Mouse (Mus musculus) limb, embryonic 15.5 days (tissue): Measurements from ENCODE around the gene Grm2. TPM values are rescaled to one million over a fixed set of nuclear protein-coding genes. Genes with fewer than 3 reads are reported as not detected.

Experiments used
- ATAC-seq: fragments of 200-750 bp; cut with Nextera tagmentation; 2 replicates; pipeline ENCODE4 v1.8.0; 2017; ENCODE audit warnings: low read depth, moderate TSS enrichment; ENCODE audit not compliant: insufficient number of reproducible peaks, low FRiP score, low TSS enrichment
- H3K27ac ChIP-seq: fragments of 300-500 bp; sonication (generic); 2 replicates; pipeline ENCODE4 v1.5.1; 2015; ENCODE audit warnings: moderate library complexity, mild to moderate bottlenecking, inconsistent platforms
- H3K27me3 ChIP-seq: fragments of 300-500 bp; sonication (generic); 2 replicates; pipeline ENCODE4 v1.6.1; 2015; ENCODE audit warnings: inconsistent platforms
- H3K36me3 ChIP-seq: fragments of 300-500 bp; sonication (generic); 2 replicates; pipeline ENCODE4 v1.6.1; 2015; ENCODE audit warnings: inconsistent platforms
- H3K4me1 ChIP-seq: fragments of 300-500 bp; sonication (generic); 2 replicates; pipeline ENCODE4 v1.6.1; 2015; ENCODE audit warnings: inconsistent platforms
- H3K4me2 ChIP-seq: fragments of 300-500 bp; sonication (generic); 2 replicates; pipeline ENCODE4 v1.6.1; 2015; ENCODE audit warnings: mild to moderate bottlenecking, inconsistent platforms
- H3K4me3 ChIP-seq: fragments of 300-500 bp; sonication (generic); 2 replicates; pipeline ENCODE4 v1.5.1; 2015; ENCODE audit warnings: mild to moderate bottlenecking, inconsistent platforms
- H3K9ac ChIP-seq: fragments of 300-500 bp; sonication (generic); 2 replicates; pipeline ENCODE4 v1.6.1; 2015; ENCODE audit warnings: inconsistent platforms
- H3K9me3 ChIP-seq: fragments of 300-500 bp; sonication (generic); 2 replicates; pipeline ENCODE4 v1.6.1; 2016; ENCODE audit warnings: inconsistent platforms
- WGBS: fragments of 180-500 bp; shearing (Covaris S2); methylation state at CpG from one replicate; pipeline ENCODE4 v1.1.7; 2015; 5-methylcytosine and 5-hydroxymethylcytosine counted together
- polyA plus RNA-seq: library from polyadenylated mRNA; unstranded; fragments of >200 nt; fragmentation: Nextera tagmentation; extraction: Ambion mirVana; gene quantifications from 2 replicates; pipeline ENCODE4 v1.2.1, GENCODE M21; 2015

Gene Grm2
- 0.06 and 0.09 TPM in 2 replicates for polyA plus RNA-seq

DNA sequence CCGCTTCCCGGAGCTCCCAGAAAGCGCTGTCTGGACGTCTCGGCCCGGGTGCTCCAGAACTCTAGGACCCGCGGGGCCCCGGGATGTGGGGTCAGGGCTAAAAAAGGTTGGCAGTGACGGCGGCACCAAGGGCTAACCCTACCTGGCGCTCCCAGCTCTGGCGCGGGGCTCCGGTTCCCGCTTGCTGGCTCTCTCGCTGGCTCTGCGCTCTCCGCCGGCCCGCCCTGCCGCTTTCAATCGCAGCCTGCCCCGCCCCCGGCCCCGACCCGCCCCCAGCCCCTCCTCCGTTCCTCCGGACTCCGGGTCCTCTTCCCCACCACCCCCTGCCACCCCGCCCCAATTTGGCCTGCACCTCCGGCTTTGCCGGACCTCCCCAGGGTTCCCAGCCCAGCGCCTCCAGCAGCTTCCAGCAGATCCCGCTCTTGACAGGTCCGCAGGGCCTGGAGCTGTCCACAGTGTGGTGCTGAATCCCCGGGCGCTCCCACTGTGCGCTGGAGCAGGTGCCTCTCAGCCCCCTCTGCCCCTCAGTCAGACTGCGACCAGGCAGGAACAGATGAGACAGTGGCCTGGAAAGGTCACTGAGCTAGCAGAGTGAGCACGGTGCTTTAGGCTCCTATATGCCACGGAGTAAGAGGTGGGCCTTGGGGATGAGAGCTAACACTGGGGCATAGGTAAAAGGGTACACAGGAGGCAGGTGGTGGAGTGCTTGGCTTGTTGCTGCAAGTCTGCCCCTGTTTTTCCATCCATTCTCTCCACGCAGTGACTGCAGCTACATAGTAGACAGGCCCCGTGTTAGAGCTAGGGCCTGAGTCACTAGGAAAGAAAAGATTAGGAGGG, at the start of gene Grm2:
Grm2 (minus strand) TSS at position 199 of the 837 bp plus-strand sequence.
- Histone ChIP-seq H3K27ac (no peak within 1 kb of the TSS), H3K4me2 (peak within 1 kb of the TSS; percentile 67), H3K9ac (no peak within 1 kb of the TSS), H3K4me1 (peaks cover 10% of the 10 kb centered on the region), H3K4me3 (peak within 1 kb of the TSS; percentile 30), H3K9me3 (no peaks in the 10 kb centered on the region), H3K27me3 (peaks cover 33% of the 10 kb centered on the region), H3K36me3 (peaks cover 36% of the 10 kb centered on the region)
- WGBS: 3% methylated on average over 40 of the region's 44 CpGs
- no peak; the same call in 1 of the 2 replicates for ATAC-seq

DNA sequence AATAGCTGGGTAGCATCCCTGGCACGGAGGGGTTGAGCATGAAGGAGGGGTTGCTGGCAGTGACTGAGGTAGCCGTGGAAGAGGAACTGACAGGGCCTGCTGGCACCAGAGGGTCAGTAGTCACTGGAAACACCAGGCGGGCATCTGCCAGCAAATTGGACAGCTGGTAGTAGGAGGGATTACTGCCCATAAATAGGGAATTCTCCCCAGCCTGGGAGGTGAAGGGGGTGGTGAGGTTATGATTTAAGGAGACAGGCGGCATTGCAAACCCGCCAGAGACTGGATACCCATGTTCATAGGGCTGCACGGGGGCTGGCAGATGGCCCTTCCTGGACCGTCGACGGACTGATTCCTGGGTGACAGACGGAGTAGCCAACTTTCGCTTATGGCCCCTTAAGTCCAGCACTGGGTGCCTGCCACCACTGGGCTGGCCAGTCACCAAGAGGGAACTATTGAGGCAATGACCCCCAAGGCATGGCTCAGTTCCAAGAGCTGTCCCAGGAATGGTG, 37.1 kb upstream of the Grm2 start:
- H3K4me3 ChIP-seq: no peak overlapping the region
- H3K4me2 ChIP-seq: no peak overlapping the region
- WGBS: 89% methylated on average over 11 of the region's 11 CpGs
- no peak overlapping the region for H3K27ac ChIP-seq
- no peaks in the 10 kb centered on the region for H3K4me1 ChIP-seq
- ATAC-seq: no peak
- no peaks in the 10 kb centered on the region for H3K27me3 ChIP-seq
- H3K9me3 ChIP-seq: no peaks in the 10 kb centered on the region
- H3K9ac ChIP-seq: no peak overlapping the region
- peaks cover 42% of the 10 kb centered on the region for H3K36me3 ChIP-seq

DNA sequence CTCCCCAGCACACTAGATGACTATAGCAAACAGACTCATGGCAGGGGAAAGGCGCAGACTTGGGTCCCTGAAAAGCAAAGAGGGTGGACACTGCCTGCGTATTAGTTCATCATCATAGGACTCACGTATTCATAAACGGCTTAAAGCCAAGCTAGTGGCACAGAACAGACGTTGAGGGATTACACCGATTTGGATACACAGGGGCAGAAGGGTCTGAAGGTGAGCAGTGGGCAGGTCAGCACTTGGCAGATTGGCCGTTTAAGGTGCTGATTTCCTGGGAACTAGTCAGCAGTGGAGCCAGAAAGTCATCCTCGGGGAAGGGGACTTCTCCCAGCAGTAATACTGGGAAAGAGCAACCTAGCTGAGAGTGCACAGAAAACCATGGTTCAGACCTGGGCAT, 33.0 kb upstream of the Grm2 start:
- Histone ChIP-seq H3K36me3 (peaks cover 16% of the 10 kb centered on the region), H3K9ac (no peak overlapping the region), H3K4me1 (peaks cover 24% of the 10 kb centered on the region), H3K27ac (no peak overlapping the region), H3K9me3 (no peaks in the 10 kb centered on the region), H3K4me2 (no peak overlapping the region), H3K4me3 (no peak overlapping the region), H3K27me3 (no peaks in the 10 kb centered on the region)
- ATAC-seq: no peak
- 81% methylated on average over 8 of the region's 8 CpGs for WGBS

DNA sequence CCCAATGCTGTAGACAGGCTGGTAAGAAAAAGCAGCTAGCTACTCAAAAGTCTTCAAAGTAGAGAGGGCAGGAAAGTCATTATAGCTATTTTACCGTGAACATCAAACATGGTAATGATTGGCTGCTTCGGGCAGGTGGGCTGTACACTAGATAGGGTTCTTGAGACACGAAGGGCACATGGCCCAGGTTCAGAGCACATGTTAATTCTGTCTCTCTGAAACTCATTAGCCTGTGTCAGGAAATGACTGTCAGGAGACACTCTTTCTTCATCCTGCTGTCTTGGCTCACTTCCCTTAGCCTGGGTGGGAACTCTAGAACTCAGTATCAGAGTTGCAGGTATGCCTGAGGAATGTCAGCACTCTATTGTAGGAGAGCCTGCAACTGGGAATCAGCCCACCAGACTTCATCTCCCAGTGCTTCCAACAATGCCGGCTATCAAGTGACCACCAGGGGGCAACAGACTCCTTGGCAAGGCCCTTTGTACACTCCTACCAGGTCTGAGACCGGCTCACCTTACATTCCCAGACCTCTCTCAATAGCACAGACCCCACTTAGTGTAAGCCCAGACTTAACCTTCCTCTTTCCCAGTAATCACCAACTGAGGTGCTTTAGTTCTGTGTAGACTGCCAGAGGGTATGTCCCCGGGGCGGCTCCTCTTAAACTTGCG, 31.2 kb upstream of the Grm2 start:
- Histone ChIP-seq H3K27me3 (no peaks in the 10 kb centered on the region), H3K4me1 (peaks cover 24% of the 10 kb centered on the region), H3K4me2 (no peak overlapping the region), H3K36me3 (peaks cover under 1% of the 10 kb centered on the region; the same call in 1 of the 2 replicates), H3K4me3 (no peak overlapping the region), H3K9me3 (no peaks in the 10 kb centered on the region), H3K27ac (no peak overlapping the region), H3K9ac (no peak overlapping the region)
- peak; percentile 41; the same call in 1 of the 2 replicates for ATAC-seq
- WGBS: 26% methylated on average over 8 of the region's 8 CpGs

DNA sequence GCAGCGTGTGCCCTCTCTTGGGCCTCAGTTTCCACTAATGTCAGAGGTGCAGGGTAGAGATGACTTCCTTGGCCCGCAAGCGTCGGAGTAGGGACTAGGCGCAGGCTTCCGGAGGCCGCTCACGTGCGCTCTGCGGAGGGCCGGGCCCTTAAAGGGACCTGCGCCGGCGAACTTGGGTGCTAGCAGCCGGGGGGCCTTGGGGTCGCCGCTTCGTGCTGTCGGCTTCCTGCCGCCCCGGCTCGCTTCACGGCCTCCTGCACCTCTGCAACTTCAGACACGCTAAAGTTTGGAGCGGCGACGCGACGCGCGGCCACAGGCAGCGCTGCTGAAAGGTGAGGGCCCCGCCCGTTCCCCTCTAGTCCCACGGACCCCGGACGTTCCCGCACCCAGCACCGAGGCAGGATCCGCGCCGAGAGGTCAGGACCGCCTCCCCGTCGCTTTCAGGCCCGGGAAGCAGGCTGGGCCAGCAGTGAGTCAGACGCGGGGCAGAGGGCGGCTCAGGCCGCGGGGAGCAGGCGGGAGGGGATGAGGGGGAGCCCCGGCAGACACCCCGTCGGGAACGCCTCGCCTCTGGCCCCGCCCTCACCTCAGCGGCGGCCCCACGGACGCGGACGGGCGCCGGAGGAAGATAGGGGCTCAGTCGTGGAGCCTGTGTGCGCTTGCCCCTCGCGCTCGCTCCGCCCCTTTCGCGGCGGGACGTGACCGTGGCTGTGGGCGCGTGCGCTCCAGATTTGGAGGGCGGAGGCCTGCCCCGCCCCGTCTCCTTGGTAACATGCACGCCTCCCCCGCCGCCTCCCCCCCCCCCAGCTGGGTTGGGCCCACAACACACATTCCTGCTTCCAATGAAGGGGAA, 29.6 kb upstream of the Grm2 start, which contains the start of gene Tex264:
Tex264 (minus strand) TSS at position 679 of the 853 bp plus-strand sequence.
- H3K36me3 ChIP-seq: peaks cover 16% of the 10 kb centered on the region
- peak within 1 kb of the TSS; percentile 87 for H3K27ac ChIP-seq
- H3K4me1 ChIP-seq: peaks cover 24% of the 10 kb centered on the region
- ATAC-seq: peak; percentile 90
- H3K9ac ChIP-seq: peak within 1 kb of the TSS; percentile 86
- peak within 1 kb of the TSS; percentile 62 for H3K4me3 ChIP-seq
- peak within 1 kb of the TSS; percentile 88 for H3K4me2 ChIP-seq
- under 1% methylated on average over 79 of the region's 86 CpGs for WGBS
- H3K9me3 ChIP-seq: no peaks in the 10 kb centered on the region
- no peaks in the 10 kb centered on the region for H3K27me3 ChIP-seq

DNA sequence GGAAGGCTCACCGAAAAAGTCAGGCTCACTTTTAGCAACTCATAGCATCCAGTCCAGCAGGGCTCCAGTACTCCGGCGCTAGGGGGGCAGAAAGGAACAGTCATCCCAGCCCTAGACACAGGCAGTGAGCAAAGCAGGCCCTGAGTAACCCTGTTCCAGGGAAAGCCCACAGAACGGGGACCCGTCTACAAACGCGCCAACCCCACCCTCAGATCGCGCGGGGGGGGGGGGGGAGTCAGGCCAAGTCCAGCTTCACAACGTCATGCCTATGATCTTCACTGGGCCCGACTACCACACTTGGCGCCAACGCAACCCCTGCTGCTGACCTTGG, 29.0 kb upstream of the Grm2 start:
- H3K4me2 ChIP-seq: peak overlapping the region; percentile 88
- peak overlapping the region; percentile 87 for H3K27ac ChIP-seq
- H3K9me3 ChIP-seq: no peaks in the 10 kb centered on the region
- WGBS: 2% methylated on average over 12 of the region's 14 CpGs
- peak overlapping the region; percentile 62 for H3K4me3 ChIP-seq
- ATAC-seq: no peak
- H3K27me3 ChIP-seq: no peaks in the 10 kb centered on the region
- peaks cover 24% of the 10 kb centered on the region for H3K4me1 ChIP-seq
- H3K9ac ChIP-seq: peak overlapping the region; percentile 86
- peaks cover 22% of the 10 kb centered on the region for H3K36me3 ChIP-seq

DNA sequence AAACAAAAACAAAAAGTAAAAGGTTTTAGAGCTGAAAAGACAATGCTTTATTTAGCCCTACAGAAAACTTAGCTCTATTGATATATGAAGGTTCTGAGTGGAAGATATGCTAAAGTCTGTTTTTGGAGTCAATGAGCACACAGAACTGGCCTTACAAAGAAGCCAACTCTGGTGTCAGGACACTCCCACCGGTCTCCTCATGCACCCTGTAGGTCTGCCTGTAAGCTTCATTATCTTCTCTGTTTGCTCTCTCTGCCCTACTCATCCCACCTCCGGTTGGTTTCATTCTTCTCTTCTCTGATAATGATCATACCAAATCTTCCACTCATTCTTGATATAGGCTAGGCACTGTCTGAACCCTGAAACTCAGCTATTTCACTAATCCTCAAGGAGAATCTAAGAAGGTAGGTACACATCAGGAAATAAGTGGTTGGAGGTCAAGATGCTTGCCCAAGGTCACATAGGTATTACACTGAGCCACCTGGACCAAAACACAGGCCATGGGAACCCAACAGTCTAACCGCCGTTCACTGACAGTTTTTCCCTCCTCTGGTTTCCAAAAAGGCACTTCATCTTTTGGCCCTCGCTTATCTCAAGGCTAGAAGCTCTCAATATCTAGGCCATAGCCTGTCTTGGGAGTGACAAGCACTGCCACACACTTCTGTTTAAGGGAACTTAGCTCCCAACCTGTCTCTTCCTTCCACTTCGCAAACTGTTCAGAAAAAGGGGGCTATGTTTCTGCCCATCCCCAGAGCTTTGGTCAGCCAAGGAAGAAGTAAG, 28.4 kb upstream of the Grm2 start:
- no peak for ATAC-seq
- peak overlapping the region; percentile 86 for H3K9ac ChIP-seq
- WGBS: 77% methylated on average over 6 of the region's 6 CpGs
- H3K4me1 ChIP-seq: peaks cover 24% of the 10 kb centered on the region
- H3K4me2 ChIP-seq: peak overlapping the region; percentile 88
- peak overlapping the region; percentile 87; the same call in 1 of the 2 replicates for H3K27ac ChIP-seq
- no peaks in the 10 kb centered on the region for H3K27me3 ChIP-seq
- H3K4me3 ChIP-seq: peak overlapping the region; percentile 62
- peaks cover 28% of the 10 kb centered on the region for H3K36me3 ChIP-seq
- H3K9me3 ChIP-seq: no peaks in the 10 kb centered on the region

DNA sequence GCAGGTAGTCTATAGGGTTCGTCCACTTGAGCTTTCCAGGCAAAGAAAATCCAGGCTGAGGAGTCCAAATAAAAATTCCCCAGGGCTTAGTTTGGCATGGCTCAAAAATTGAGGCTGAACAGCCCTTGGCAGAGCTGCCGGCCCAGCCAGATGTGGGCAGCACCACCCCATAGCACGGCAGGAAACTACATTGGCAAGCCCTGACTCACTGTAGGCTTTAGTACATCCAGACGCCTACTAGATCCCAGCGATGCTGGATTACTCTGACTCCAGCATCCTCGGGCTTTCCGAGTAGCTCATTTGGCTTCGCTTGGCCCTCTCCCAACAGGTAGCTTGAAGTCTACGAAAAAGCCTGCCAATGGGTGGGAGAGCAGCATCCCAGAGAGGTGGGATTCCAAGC, 25.1 kb upstream of the Grm2 start:
- Histone ChIP-seq H3K4me1 (peaks cover 13% of the 10 kb centered on the region), H3K27me3 (no peaks in the 10 kb centered on the region), H3K9ac (no peak overlapping the region), H3K4me2 (no peak overlapping the region), H3K27ac (no peak overlapping the region), H3K9me3 (no peaks in the 10 kb centered on the region), H3K4me3 (no peak overlapping the region), H3K36me3 (peaks cover 55% of the 10 kb centered on the region)
- WGBS: 77% methylated on average over 9 of the region's 9 CpGs
- no peak for ATAC-seq

DNA sequence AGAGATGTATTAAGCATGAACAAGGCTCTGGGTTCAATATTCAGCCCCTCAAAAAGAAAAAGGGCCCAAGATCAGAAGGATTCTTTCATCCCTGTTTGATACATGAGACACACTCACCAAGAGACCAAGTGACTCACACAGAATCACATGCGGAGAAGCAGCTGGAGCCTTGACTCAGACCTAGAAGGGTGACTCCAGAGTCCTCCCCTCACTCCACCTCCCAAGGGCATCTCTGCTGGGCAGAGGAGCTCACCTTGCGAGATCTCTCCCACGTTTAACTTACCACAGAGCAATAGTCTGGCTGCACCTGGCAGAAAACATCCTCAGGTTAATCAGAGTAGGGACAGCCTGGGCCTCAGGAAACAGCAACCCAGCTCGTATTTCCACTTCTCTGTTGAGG, 22.4 kb upstream of the Grm2 start:
- WGBS: 72% methylated on average over 4 of the region's 4 CpGs
- Histone ChIP-seq H3K27me3 (no peaks in the 10 kb centered on the region), H3K27ac (no peak overlapping the region), H3K9me3 (no peaks in the 10 kb centered on the region), H3K36me3 (peaks cover 66% of the 10 kb centered on the region), H3K9ac (no peak overlapping the region), H3K4me1 (no peaks in the 10 kb centered on the region), H3K4me2 (no peak overlapping the region), H3K4me3 (no peak overlapping the region)
- no peak for ATAC-seq

DNA sequence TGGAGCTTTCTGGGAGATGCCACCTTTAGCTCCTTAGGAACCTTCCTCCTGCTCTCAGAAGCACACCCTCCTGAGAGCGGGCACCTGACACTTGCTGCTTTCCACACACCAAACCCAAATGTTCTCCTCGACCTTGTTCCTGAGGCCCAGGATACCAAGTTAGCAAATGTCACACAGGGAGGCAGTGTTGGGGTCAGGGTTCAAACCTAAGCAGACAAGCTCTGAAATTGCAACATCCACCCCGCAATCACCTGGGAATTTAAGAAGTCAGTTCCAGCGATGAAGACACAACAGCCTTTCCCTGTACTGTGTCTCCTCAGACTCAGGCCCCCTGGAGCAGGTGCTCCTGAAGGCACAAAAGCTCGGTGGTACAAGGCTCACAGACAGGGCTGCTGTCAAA, 21.8 kb upstream of the Grm2 start:
- Histone ChIP-seq H3K4me3 (no peak overlapping the region), H3K9ac (no peak overlapping the region), H3K27ac (no peak overlapping the region), H3K9me3 (no peaks in the 10 kb centered on the region), H3K36me3 (peaks cover 71% of the 10 kb centered on the region), H3K4me2 (no peak overlapping the region), H3K4me1 (no peaks in the 10 kb centered on the region), H3K27me3 (no peaks in the 10 kb centered on the region)
- WGBS: 91% methylated on average over 5 of the region's 5 CpGs
- no peak for ATAC-seq

DNA sequence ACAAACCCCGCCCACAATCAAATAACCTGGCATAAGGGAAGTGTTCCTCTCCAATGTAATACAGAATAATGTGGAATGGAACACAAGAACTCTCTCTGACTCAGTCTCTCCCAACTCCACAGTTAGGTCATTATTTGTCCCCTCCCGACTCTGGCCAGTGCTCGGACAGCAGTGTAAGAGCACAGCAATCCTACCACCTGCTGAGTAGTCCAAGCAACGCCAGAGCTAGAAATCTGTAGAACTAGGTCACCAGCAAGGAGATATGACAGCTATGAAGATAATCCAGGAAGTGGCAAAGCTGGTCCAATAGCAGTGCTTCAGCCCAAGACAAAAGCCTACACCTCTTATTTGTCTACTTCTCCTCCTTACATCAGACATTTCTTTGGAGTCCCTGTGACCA, 20.7 kb upstream of the Grm2 start:
- WGBS: 80% methylated on average over 4 of the region's 4 CpGs
- H3K4me2 ChIP-seq: no peak overlapping the region
- no peak for ATAC-seq
- H3K27ac ChIP-seq: no peak overlapping the region
- H3K4me1 ChIP-seq: no peaks in the 10 kb centered on the region
- H3K36me3 ChIP-seq: peaks cover 77% of the 10 kb centered on the region
- no peak overlapping the region for H3K4me3 ChIP-seq
- H3K9ac ChIP-seq: no peak overlapping the region
- no peaks in the 10 kb centered on the region for H3K9me3 ChIP-seq
- H3K27me3 ChIP-seq: no peaks in the 10 kb centered on the region
